Mouse (Mus musculus): Measurements from ENCODE around the gene S1pr1.

DNA sequence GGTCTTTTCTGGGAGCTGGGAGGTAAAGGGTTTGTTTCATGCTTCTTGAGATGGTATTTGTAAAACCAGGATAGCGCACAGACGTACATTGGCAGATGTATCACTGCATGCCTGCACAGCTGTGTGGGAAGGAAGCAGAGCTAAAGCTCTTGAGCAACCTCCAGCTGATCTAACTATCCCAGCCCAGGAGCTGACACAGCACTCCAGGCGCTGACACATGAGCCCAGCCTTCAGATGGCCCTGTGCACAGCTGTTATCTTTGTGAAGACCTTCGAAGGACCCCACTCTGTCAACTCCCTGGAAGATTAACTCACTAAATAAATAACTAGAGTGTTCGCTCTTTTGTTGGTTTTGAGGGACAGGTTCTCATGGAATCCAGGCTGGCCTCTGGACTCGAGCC is 48.4 kb upstream of the S1pr1 start:
- no peak for TF ChIP-seq POLR2A (IDR thresholded peaks at IDR 0.05; ENCODE audit: insufficient read depth, low read depth, low read length)
- no peak for TF ChIP-seq CTCF (IDR thresholded peaks at IDR 0.05; ENCODE audit: insufficient read depth, low read depth, low read length)

All from olfactory bulb, adult 2 months (tissue).